Mouse (Mus musculus) gastrocnemius, adult 8-10 months (tissue): ENCODE measurements around the gene Kcnh2. TPM values are rescaled to one million over a fixed set of nuclear protein-coding genes. Genes with fewer than 3 reads are reported as not detected.

Source experiments
- DNase-seq, 2 experiments: peaks; one replicate each; pipeline ENCODE4 v3.0.0; 2022; ENCODE audit warnings: low spot score in 2 of 2
- total RNA-seq, 4 experiments: library from RNA; stranded (reverse); gene quantifications; 2 replicates each; pipeline ENCODE4 v1.2.4; 2022

The Kcnh2 gene
- total RNA-seq, 4 experiments from 2014 or later, result 0.54 to 1.8 (median 1.2) TPM

DNA sequence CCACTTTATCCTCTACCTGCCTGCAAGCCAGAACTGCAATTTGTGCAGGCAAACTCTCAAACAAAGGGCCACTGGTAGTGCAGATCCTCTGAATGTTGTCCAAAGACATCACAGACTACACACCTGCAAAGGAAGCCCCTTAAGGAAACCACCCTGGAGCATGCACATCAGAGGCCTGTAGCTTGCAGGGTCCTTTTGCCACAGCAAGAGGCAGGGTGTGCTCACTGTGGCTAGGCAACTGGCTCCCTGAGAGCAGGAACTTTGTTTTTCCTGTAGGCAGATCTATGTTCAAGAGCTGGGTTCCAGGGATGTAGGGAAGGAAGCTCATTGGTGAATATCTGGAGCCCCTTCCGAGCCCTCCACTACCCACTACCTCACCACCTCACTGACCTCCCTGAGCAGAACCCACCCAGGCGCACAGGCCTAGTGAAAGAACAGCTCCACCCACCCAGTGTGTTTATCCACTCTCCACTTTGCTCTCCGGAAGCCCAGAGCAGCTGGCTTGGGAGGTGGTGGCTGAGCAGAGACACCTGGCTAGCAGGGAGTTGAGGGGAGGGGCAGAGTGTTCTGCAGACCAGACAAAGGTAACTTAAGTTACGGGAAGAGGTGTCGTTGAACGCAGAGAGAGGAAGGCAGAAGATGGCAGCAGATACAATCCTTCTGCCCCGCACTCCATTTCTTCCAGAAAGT, 4.1 kb downstream of the Kcnh2 start:
- DNase-seq, result no peak

DNA sequence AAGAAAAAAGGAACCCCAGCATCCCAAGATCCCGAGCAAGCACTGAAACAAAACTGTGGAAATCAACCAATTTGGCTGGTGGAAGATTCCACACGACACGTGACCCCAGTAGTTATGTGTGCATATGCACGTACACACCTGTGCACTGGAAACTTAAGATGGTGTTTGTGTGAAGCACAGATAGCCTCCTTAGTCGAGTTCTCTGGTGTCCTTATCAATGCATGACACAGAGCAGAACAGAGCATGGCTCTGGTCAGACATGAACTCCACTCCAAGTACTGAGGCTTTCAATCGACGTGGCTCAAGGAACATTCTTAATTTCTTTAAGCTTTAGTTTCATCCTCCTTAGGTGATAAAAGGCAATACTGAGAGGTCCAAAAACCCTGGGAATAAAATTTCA, 5.1 kb downstream of the Kcnh2 start:
- DNase-seq, result no peak

DNA sequence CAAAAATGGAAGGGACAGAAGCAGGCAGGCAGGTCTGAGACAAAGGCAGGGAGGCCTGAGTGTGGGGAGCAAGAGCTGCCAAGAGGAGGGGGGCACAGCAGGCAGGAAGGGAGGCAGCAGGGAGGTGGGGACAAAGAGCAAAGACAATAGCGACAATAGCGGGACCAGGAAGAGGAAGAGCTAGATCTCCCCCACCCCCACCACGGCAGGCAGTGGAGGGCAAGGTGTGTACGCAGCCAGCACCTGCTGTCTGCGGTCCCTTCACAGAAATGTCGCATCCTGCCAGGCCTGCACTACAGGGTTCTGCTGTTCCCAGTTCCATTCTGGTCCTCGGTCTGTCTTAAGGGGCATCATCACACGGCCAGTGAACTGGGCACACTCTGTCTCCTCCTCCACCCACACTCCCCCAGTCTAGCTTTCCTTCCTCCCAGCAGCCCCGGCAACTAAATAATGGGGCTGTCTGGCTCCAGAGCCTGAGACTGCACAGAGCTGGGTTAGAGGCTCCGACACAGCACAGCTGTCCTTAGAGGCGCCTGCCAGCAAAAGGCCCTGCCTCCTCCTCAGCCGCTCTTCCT, 6.8 kb downstream of the Kcnh2 start:
- DNase-seq, result no peak

DNA sequence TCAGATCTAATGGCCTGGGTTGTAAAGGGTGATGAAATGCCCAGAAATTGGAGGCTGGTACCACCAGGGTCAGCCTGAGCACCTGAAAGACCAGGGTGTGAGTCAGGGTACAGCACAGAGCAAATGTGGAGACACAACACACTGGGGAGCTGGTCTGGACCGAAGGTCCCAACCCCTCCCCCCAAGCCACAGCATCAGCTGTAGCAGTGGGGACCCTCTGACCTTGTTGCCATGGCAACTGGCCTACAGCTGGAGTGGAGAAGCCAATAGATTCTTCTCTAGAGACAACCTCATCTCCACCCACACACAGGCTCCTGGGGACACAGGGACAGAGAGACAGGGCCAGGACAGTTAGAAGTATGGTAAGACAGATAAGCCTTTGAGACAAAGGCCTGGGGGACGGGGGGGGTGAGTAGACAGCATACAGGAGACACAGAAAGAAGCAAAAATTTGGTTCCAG, 7.4 kb downstream of the Kcnh2 start:
- DNase-seq, result no peak

DNA sequence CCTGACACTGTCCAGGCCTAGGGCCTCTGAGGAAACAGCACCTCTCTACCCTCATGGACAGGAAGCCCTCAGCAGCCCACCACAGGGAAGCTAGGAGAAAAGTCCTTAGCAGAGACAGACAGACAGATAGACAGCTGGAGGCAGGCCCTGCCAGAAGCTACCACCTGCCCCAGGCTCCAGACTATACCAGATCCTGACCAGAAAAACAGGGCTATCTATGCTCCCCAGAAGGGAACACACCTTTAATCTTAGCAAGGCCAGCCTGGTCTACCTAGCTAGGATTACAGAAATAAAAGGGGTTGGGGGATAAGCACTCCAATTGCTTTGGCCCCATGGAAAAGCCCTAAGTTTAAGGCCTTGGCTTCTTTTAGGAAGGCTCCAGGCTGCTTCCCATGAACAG, 8.0 kb downstream of the Kcnh2 start:
- no peak for DNase-seq

DNA sequence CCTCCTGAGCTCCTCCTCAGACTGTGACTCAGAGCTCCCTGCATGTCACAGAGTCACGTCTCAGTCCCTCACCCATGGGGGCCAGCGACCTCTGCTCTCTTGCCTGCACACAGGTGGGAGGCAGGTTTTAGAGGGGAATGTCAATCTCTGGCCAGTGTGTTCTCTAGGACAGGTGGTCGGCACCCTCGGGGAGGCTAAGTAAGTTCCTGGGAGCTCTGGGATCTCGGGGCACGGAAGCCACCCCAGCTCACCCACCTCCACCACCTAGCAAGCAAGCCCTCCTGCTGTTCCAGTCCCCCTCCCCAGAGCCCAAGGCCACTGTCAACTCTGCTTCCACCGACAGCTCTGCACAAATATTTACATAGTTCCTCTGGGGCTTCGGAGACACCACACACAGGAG, 8.4 kb downstream of the Kcnh2 start:
- no peak for DNase-seq

DNA sequence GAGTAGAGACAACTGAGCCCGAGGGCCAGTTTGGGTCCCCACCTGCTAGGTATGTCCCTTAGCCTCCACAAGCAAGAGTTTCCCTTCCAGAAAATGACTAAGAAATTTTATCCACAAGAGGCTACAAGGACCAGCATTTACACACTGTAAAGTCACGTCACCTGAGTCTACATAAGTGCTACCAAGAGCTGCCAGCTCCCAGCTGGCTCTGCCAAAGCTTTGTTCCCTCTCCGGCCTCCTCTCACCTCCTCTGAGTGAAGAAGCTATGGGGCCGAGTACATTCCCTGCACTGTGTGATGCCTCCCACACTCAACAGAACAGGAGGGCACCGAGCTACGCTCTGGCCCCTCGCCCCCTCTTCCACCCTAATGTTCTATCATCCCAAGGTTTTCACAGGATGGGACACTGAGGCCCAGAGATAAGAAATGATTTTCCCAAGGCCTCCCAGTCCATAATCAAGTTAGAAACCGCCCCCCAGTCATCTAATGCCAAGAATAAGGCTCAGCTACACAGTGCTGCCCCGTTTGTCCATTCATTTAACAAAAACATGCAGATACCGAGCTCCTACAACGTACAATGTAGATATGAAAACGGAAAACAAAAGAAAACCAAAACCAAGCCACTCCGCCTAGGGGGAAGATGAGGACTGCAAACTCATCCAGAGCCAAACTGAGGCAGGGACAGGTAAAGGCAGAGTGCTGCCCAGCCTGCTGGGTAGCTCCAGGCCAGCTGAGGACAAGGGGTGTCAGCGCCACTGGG, 9.0 kb downstream of the Kcnh2 start:
- DNase-seq, result no peak

DNA sequence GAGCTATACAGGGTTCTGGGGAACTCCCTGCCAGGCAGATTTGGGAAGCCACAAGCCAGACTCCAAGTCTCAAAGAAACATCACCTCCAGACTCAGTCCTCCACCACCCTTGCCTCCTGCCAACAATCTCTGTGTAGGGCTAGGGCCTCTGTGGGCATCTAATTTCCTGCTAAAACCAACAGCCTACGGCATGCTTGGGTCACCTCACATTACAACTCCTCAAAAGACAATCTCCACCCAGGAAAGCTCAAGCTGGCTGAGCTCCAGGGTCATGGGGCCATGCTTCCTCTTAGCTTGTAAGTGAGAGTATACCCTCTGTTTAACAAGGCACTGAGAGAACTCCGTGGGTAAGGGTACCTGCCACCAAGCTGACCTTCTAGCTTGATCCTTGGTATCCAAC, 13.6 kb downstream of the Kcnh2 start:
- no peak for DNase-seq

DNA sequence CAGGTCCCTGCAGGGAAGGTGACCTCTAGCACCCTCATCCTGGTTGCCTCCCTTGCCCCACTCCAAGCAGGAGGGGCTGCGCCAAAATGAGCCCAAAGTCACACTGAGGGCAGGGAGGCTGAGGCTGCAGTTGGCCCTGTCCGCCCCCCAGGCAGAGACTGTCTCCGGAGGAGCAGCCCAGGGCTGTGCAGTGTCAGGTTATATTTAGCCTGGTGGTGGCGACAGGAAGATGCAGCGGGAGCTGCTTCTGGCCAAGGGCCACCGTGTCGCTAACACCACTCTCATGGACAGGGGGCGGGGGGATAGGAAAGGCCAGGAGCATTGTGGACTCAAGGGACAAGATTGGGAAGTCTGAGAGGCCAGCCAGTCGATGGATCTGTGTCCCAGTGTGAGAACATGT, 14.0 kb downstream of the Kcnh2 start:
- DNase-seq, result no peak

DNA sequence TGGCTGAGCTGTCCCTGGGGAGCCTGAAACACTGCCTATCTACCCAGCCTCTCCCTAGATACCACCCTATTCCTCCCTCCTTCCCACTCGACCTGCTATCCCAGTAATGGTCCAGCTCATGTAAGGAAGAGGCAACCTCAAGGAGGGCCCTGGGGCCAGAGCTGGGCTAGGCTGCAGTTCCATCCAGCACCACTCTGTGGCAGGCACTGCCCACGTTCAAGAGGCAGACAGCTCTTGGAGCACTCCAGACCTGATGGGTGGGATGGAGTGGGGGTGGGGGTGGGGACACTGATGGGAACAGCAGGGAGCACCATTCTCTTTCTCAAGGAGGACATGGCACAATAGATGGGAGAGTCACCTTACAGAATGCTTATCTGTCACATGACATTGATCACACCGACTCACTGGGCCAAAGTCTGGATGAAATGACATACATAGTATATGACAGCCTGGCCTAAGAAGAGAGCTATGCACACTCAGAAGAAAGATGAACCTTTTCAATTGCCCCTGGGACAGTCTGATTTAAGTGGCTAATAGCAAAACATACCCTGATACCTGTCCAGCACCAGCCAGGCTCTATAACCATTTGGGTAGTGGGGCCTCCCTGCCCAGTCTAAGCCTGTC, 15.4 kb downstream of the Kcnh2 start:
- DNase-seq, result no peak

DNA sequence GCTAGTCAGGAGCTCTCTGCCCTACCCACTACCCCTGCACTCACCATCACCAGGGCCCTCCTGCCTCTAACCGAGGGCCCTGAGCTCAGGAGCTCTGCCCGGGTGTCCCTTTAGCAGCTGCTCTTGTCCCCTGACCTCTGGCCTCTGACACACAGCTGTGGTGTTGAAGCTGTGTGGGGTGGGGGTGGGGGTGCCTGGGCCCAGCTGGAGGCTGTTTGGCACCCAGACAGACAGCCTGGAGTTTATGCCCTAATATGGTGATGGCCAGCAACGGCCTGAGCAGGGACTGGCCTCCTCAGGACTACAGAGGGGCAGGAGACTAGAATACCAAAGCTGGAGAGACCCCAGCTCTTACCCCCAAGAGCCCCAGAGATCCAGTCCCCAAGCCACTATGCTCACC, 16.7 kb downstream of the Kcnh2 start:
- no peak for DNase-seq

DNA sequence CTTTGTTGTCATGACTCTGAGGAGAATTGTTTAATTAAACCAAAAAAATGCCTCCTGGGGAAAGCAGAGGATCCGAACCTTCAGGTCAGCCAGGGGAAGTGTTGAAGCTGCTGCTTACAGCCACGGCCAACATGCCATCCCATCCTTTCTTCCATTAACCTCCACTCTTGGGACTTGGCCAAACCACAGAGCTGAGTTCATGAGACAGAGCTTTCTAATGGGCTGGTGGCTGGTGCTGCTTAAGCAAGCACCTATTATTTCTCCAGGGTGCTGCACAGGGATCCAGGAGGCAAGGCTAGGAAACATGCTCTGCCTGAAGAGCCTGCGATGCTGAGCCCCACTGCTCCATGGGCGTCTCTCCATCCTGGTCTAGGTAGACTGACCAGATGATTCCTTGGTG, 19.0 kb downstream of the Kcnh2 start:
- no peak for DNase-seq

DNA sequence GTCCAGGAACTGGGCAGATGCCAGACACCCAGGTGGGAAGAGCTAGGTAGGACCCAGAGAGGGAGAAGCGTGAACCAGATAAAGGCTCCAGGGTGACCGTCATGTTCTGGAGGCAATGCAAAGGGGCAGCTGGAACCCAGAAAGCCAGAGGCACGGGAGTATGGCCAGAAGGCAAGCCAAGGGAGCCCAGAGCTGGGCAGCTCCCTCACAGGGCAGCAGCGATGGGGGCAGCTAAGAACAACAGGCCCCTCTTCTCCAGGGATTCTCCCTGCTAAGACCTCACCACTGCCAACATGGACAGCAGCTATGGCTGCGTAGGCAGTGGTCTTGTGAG, 21.5 kb downstream of the Kcnh2 start:
- no peak for DNase-seq

DNA sequence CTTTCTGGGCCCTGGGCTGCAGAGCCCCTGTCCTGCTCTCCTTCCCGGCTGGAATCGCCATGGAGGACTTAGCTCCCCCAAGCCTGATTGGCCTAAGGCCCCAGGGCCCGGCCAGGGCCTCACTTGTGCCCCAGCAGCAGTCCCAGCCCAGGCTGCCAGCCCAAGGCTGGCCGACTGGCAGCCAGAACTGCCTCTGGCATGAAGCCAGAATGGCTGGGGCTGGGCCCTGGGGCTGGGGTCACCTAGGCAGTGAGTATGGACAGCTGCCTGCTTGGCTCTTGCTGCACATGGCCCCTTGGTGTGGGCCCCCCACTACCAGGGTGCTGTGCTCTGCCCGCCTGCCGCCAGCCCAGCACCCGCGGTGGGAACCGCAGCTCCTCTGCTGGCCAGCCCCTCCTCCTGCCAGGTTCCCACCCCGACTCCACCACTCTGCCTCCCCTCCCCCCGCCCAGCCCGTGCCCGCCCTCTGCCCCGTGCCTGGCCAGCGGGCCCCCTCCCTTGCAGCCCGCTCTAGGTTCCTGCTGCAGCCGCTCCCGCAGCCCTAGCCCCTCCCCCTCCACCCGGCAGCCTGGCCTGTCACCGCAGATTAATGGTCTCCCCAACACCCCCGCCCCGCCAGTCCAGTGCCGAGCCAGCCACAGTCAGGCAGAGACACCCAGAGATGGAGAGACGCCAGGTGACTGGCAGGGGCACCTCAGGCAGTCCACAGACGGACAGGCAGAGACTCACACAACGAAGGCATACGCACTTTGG, 22.0 kb downstream of the Kcnh2 start:
- DNase-seq, result peak; percentile 19 to 68

DNA sequence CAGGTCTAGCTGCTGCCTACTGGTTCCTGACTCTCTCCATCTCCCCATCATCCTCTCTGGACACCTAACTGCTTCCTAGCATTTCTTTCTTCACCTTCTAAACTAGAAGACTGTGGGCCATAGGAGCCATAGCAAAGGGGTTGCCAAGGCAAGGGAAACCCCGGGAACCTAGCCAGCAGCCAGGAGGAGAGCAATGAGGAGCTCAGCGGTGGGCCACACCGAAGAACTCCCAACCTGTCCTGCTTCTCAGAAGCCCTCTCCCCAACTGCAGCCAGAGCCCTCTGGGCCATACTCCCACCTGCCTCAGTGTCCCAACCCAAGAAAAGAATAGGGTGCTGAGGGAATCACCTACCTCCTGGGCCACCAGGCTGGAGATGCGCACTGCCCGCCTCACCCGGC, 22.6 kb downstream of the Kcnh2 start:
- DNase-seq, result no peak

DNA sequence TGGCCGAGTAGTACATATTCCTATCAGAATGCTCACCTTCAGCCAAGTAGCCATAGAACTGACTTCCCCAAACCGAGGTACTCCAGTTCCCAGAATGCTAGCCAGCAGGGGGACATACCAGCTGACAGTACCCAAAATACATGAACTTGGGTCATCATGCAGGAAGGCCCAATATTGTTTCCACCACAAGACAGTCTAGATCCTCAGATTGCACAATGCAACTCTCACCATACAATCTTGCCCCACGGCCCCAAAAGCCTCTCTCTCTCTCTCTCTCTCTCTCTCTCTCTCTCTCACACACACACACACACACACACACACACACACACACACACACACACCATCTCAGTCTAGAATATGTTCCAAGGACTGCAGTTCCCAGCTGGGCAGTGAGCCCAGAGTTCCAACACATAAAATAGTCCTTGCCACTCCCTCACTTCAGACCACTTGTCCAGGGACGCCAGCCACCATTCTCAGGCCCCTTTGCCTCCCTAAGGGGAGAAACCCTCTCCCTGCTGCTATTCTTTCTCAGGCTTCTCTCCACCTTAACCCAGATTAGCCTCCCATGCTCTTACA, 24.5 kb downstream of the Kcnh2 start:
- no peak for DNase-seq

DNA sequence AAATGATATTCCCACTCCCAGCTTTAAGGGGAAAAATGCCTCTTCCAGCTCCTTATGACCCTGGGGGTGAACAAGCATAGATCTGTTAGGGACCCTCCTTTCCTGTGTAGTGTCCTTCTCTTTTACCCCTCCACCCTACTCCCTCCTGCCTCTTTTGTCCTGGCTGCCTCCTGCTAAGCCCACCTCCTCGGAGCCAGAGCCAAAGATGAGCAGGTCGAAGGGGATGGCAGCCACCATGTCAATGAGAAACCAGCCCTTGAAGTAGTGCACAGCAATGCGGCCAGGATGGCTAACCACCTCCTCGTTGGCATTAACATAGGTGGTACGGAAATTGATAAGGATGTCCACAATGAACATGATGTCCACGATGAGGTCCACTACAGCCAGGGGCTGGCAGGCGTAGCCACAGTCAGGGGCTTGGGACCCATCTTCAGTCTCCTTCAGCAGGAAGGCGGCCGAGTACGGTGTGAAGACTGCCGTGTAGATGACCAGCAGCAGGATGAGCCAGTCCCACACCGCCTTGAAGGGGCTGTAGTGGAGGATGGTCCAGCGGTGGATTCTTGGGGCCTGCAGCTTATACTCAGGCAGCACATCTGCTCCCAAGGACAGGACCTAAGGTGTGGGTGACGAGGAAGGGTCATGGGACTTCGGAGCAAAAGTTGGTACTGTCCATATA, 25.1 kb downstream of the Kcnh2 start:
- no peak for DNase-seq

DNA sequence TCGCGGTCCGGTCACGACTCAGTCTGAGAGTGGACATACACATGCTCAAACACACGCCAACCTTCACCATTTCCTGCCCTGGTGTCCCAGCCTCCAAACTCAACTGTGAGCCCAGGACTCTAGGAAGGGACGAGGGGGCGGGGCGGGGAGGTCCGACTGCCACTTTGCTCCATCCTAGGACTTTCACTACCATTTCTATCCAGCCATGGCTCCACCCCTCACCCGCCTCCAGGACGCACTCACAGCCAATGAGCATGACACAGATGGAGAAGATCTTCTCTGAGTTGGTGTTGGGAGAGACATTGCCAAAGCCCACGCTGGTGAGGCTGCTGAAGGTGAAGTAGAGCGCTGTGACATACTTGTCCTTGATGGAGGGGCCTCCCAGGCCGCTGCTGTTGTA, 26.2 kb downstream of the Kcnh2 start:
- DNase-seq, result no peak

DNA sequence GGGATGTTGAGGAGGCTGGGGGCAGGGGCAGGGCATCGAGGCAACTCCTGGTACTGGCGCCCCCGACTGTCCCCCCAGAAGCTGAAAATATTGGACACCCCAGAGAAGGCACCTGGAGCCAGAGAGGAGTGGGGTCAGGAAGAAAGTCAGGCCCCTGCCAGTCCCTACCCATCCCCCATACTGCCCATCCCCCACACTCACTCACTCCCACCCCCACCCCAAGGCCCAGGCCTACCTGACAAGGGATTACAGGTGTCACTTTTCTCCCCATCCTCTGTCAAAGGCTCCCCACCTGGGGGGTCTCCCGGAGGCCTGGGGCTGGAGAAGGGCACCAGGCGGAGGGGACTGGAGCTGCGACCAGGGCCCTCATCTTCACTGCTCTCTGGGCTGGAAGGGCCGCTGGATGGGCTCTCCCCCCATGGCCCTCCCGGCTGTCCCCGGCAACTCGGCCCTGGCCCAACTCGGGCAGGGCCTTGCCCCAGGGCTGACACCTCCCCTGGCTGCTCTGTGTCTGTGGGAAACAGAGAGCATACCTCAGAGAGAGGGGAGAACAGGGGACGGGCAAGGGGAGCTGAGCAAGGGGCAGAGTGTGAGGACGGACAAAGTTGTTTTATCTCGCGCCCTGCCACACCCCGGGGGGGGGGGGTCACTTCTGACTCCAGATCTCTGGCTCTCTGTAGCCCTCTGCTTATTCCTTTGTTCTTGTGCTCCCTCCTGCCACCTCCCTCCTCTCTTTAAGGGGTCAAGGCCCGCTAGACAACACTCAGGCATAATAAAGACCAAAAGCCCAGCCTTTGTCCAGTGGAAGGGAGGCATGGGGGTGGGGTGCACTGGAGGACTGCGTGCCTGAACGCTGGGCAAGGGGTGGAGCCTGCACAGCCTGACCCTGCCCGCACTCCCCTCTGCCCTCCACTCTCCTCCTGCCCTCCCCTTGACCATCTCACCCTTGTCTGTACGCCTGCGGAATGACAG, 29.4 kb downstream of the Kcnh2 start:
- no peak for DNase-seq

DNA sequence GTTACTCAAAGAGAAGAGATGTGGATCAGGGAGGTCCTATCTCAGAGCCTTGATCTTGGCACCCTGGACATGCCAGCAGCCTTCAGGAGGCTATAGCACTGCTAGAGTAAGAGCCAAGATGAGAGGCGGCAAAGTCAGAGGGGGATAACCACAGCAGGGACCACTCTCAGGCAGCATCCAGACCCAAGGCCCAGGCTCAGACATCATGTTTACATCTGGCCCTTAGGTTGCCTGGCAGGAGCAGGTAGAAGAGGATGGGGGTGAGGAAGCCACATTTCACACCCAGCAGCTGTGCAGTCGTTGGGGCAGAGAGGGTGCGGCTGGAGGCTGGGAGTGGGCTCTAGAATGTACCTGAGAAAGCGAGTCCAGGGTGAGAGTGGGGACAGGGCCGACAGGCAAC, 30.5 kb downstream of the Kcnh2 start:
- no peak for DNase-seq
